Mouse (Mus musculus) adrenal gland (tissue): ENCODE results near the gene Armcx2.
"Not testable (repeated sequence)": the region's sequence is repeated elsewhere in the genome, so short reads cannot be mapped to it uniquely, and the experiment has no call there.

Source experiments
- intact Hi-C: fragments of 180-260 bp; cut with DNase I; formaldehyde crosslinking; loops from one replicate; pipeline ENCODE4 v1.15.1; 2025
- long read RNA-seq, 2 experiments: library from polyadenylated mRNA; unstranded; transcript quantifications; one replicate each; pipeline ENCODE4 v2.0.0; 2020; ENCODE audit warnings: borderline replicate concordance in 1 of 2; ENCODE audit not compliant: insufficient replicate concordance in 1 of 2
- microRNA-seq, 2 experiments: library from miRNA; unstranded; fragments of <30 nt; microRNA quantifications; one replicate each; pipeline ENCODE4; 2019

The Armcx2 gene
- long read RNA-seq, experiment 1, partial matches to known transcripts: 3 of 4 reads
- long read RNA-seq, experiment 1, other reads (novel, unspliced or antisense): 0 of 4 reads
- long read RNA-seq, experiment 2, partial matches to known transcripts: 0 of 10 reads
- long read RNA-seq, experiment 2, other reads (novel, unspliced or antisense): 7 of 10 reads

- intact Hi-C loops: no loop called here
These were observed at the start of gene Armcx2 for GRCm38 (mm10) chrX:134808755-134809224. Gene Armcx2, minus strand, starts transcription at chrX:134809221.

GRCm38 (mm10) chrX:134849662-134850061, 40.6 kb upstream of the Armcx2 start:
- intact Hi-C loops: no loop called here

GRCm38 (mm10) chrX:134844424-134844823, 35.4 kb upstream of the Armcx2 start:
- intact Hi-C loops: no loop called here

- intact Hi-C loops: no loop called here
These were observed 21.5 kb upstream of the Armcx2 start for GRCm38 (mm10) chrX:134830508-134830907.

GRCm38 (mm10) chrX:134807833-134808754, 927 bp downstream of the Armcx2 start:
- intact Hi-C loops: no loop called here

GRCm38 (mm10) chrX:134787728-134788127, 21.3 kb downstream of the Armcx2 start:
- intact Hi-C loops: no loop called here

GRCm38 (mm10) chrX:134763428-134764198, 45.4 kb downstream of the Armcx2 start:
- intact Hi-C loops: not testable (repeated sequence)

GRCm38 (mm10) chrX:134757293-134757995, 51.6 kb downstream of the Armcx2 start:
- intact Hi-C loops: no loop called here

GRCm38 (mm10) chrX:134756434-134757292, 52.4 kb downstream of the Armcx2 start, which contains the start of gene Armcx3:
Gene Armcx3, plus strand, starts transcription at chrX:134756595.
- intact Hi-C loops: no loop called here

Small RNA genes lying within 50 kb of the gene (microRNA-seq; reads per million reads assigned to microRNA genes)
- 0 to 0.37 reads per million in 2 experiments for gene Mir7093
